ENCODE assay signal across 9 mouse cellular contexts in genomic region chr5:59996698-59997097, GRCm38 (mm10).
DNase-seq lines count a peak whose midpoint lies in the region; ATAC-seq and TF ChIP-seq lines count a peak whose summit lies in the region.
"Had no signal": no experiment of that assay in that cellular context is flagged by ENCODE, and none has a peak within 500 bp of the region (broad histone marks: within the 10 kb centered on the region; RNA-seq: fewer than 3 reads in every experiment).

No protein-coding gene starts in this region.

- WGBS in lung, postnatal 0 days: 59% methylated on average over 3 of the region's 3 CpGs

- H3K9ac ChIP-seq in lung, postnatal 0 days (replicated peaks; ENCODE audit: low read depth): no peak overlapping the region
- H3K9ac ChIP-seq: embryonic facial prominence, embryonic 13.5 days; lung, embryonic 15.5 days had no signal

- no peaks in the 10 kb centered on the region for H3K9me3 ChIP-seq in lung, postnatal 0 days (ENCODE audit: low read length)
- H3K9me3 ChIP-seq: embryonic facial prominence, embryonic 13.5 days; lung, embryonic 15.5 days had no signal

- TF ChIP-seq CTCF in lung, postnatal 0 days (IDR thresholded peaks at IDR 0.05): peak; percentile 24; the same call in 1 of the 2 replicates

- no peaks in the 10 kb centered on the region for H3K36me3 ChIP-seq in lung, postnatal 0 days (ENCODE audit: insufficient read depth, low read length)
- H3K36me3 ChIP-seq: embryonic facial prominence, embryonic 13.5 days; lung, embryonic 15.5 days had no signal

- no peak for TF ChIP-seq EP300 in lung, postnatal 0 days (IDR thresholded peaks at IDR 0.05)

- DNase-seq in lung, postnatal 0 days (ENCODE audit: low spot score): no peak
- no peak for DNase-seq in lung, postnatal 25 days (ENCODE audit: low spot score)
- DNase-seq in embryo, embryonic 11 days: peak; percentile 45
- peak; percentile 32 to 49 for DNase-seq in layer of hippocampus, adult 8-10 months (ENCODE audit: low spot score in 2 of 2)
- no peak for DNase-seq in ovary, postnatal 14 days (ENCODE audit: low spot score)
- no peak for DNase-seq in thymus, postnatal 14 days

- H3K4me1 ChIP-seq in lung, postnatal 0 days (ENCODE audit: insufficient read depth, low read depth, low read length): no peaks in the 10 kb centered on the region
- H3K4me1 ChIP-seq: embryonic facial prominence, embryonic 13.5 days; lung, embryonic 15.5 days had no signal

- H3K27me3 ChIP-seq in lung, postnatal 0 days (replicated peaks; ENCODE audit: insufficient read depth, low read length): no peaks in the 10 kb centered on the region
- H3K27me3 ChIP-seq: embryonic facial prominence, embryonic 13.5 days; lung, embryonic 15.5 days had no signal

- H3K4me3 ChIP-seq in lung, postnatal 0 days (ENCODE audit: low read depth, low read length): no peak overlapping the region
- H3K4me3 ChIP-seq: embryonic facial prominence, embryonic 13.5 days; lung, embryonic 15.5 days had no signal

- no peak overlapping the region for H3K4me2 ChIP-seq in lung, postnatal 0 days (replicated peaks; ENCODE audit: low read depth, low read length)
- H3K4me2 ChIP-seq: embryonic facial prominence, embryonic 13.5 days; lung, embryonic 15.5 days had no signal

- no peak for ATAC-seq in lung, postnatal 0 days
- peak; percentile 99 for ATAC-seq in megakaryocyte progenitor cell, adult 5-6 weeks (replicated peaks; ENCODE audit: poor library complexity)

- no peak overlapping the region for H3K27ac ChIP-seq in lung, postnatal 0 days (ENCODE audit: low read length)
- H3K27ac ChIP-seq: embryonic facial prominence, embryonic 13.5 days; lung, embryonic 15.5 days had no signal

Comparison
In these comparisons a context has a peak if more than half of its experiments do, and no peak if none do; other contexts are left out.
1. DNase-seq: peak in embryo, embryonic 11 days (single experiment) and layer of hippocampus, adult 8-10 months (2 of 2); none in lung, postnatal 0 days (single experiment), lung, postnatal 25 days (single experiment), ovary, postnatal 14 days (single experiment) and thymus, postnatal 14 days (single experiment).